Mouse (Mus musculus) kidney, embryonic 16.5 days (tissue): ENCODE data around the gene Nudt4. TPM values are rescaled to one million over a fixed set of nuclear protein-coding genes. Genes with fewer than 3 reads are reported as not detected.

Experiments used
- ATAC-seq: fragments of 200-750 bp; cut with Nextera tagmentation; 2 replicates; pipeline ENCODE4 v1.8.0; 2017; ENCODE audit warnings: moderate TSS enrichment; ENCODE audit not compliant: low FRiP score, low TSS enrichment
- H3K27ac ChIP-seq: fragments of 300-500 bp; sonication (generic); 2 replicates; pipeline ENCODE4 v1.5.1; 2014; ENCODE audit warnings: low read length
- H3K27me3 ChIP-seq: fragments of 300-500 bp; sonication (generic); 2 replicates; pipeline ENCODE4 v1.6.1; 2014; ENCODE audit warnings: low read length, control low read depth, mixed read lengths; ENCODE audit not compliant: insufficient read depth
- H3K36me3 ChIP-seq: fragments of 300-500 bp; sonication (generic); 2 replicates; pipeline ENCODE4 v1.6.1; 2014; ENCODE audit warnings: low read length, control low read depth, mixed read lengths; ENCODE audit not compliant: insufficient read depth
- H3K4me1 ChIP-seq: fragments of 300-500 bp; sonication (generic); 2 replicates; pipeline ENCODE4 v1.6.1; 2014; ENCODE audit warnings: low read length, control low read depth, mixed read lengths; ENCODE audit not compliant: insufficient read depth
- H3K4me2 ChIP-seq: fragments of 300-500 bp; sonication (generic); replicated peaks from 2 replicates; pipeline ENCODE4 v1.6.1; 2014; ENCODE audit warnings: low read depth, low read length
- H3K4me3 ChIP-seq: fragments of 300-500 bp; sonication (generic); 2 replicates; pipeline ENCODE4 v1.5.1; 2014; ENCODE audit warnings: mild to moderate bottlenecking, low read length
- H3K9ac ChIP-seq: fragments of 300-500 bp; sonication (generic); replicated peaks from 2 replicates; pipeline ENCODE4 v1.6.1; 2014; ENCODE audit warnings: low read length
- H3K9me3 ChIP-seq: fragments of 300-500 bp; sonication (generic); 2 replicates; pipeline ENCODE4 v1.6.1; 2016; ENCODE audit warnings: low read length, control low read depth
- WGBS: fragments of 180-500 bp; shearing (Covaris S2); extraction: QIAGEN DNeasy Blood & Tissue Kit; methylation state at CpG from one replicate; pipeline ENCODE4 v1.1.7; 2014; 5-methylcytosine and 5-hydroxymethylcytosine counted together
- polyA plus RNA-seq: library from polyadenylated mRNA; unstranded; fragments of >200 nt; fragmentation: Nextera tagmentation; extraction: Ambion mirVana; gene quantifications from 2 replicates; pipeline ENCODE4 v1.2.1, GENCODE M21; 2015

Gene Nudt4
- polyA plus RNA-seq, 1 experiment from 2014 or later = 132 TPM

DNA sequence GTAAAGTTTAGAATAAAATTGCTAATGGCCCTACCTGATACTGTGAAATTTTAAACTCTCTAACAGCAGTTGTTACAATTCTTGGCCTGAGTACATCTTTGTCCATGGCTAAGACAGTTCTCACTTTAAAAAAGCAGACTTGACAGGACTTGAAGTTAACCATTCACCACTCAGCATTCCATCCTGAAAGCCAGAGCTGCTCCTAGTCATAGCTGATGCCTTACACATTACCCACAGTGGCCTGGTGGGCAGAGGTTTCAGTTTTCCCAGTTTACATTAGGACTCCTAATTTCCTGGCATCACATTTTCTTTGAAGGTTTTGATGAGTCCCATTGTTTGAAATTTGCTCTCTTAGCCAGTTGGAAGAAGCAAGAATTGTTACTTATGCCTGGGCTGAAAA lies 19.9 kb downstream of the Nudt4 start:
- Histone ChIP-seq H3K4me1 (no peaks in the 10 kb centered on the region), H3K4me3 (no peak overlapping the region), H3K4me2 (no peak overlapping the region), H3K27ac (no peak overlapping the region), H3K9me3 (no peaks in the 10 kb centered on the region), H3K36me3 (peaks cover 36% of the 10 kb centered on the region), H3K9ac (no peak overlapping the region), H3K27me3 (no peaks in the 10 kb centered on the region)
- ATAC-seq = peak; percentile 57; the same call in 1 of the 2 replicates

DNA sequence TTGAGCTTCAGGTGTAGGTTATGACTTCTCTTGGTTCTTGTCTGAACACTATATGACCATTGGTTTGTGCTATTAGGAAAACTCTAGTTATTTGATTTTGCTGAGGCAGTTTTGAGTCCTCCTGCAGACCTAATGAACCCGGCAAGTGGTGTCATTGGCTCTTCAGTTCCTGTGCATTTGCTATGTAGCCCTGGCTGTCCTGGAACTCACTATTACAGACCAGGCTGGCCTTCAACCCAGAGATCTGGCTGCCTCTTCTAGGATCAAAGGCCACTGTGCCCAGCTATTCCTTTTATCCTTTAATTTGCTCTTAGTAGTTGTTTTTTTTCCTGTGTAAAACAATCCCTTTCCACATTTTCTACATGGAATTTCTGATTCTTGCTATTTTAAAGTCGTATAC lies 20.6 kb downstream of the Nudt4 start:
- Histone ChIP-seq H3K4me3 (no peak overlapping the region), H3K9me3 (no peaks in the 10 kb centered on the region), H3K27ac (no peak overlapping the region), H3K4me2 (no peak overlapping the region), H3K27me3 (no peaks in the 10 kb centered on the region), H3K36me3 (peaks cover 33% of the 10 kb centered on the region), H3K4me1 (no peaks in the 10 kb centered on the region), H3K9ac (no peak overlapping the region)
- 86% methylated on average over 2 of the region's 2 CpGs for WGBS
- ATAC-seq = no peak

DNA sequence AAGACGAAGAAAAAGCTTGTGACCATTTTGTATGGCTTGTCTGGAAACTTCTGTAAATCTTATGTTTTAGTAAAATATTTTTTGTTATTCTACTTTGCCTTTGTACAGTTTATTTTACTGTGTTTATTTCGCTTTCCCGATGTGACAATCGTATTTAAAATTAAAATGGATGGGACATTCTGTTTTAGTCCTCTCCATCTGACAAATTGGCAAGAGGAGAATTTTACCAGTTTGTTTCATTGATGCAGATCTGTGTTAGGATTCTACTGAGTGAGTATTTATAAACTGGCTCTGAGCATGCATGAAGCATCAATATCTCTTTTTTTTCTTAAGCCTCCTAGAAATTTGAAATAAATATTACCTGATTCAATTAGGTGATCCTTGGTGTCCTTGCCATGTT lies 21.0 kb downstream of the Nudt4 start:
- H3K27me3 ChIP-seq = no peaks in the 10 kb centered on the region
- WGBS = 89% methylated on average over 4 of the region's 4 CpGs
- H3K9ac ChIP-seq = no peak overlapping the region
- peaks cover 29% of the 10 kb centered on the region for H3K36me3 ChIP-seq
- no peaks in the 10 kb centered on the region for H3K4me1 ChIP-seq
- no peak for ATAC-seq
- no peaks in the 10 kb centered on the region for H3K9me3 ChIP-seq
- H3K4me3 ChIP-seq = no peak overlapping the region
- no peak overlapping the region for H3K27ac ChIP-seq
- no peak overlapping the region for H3K4me2 ChIP-seq

DNA sequence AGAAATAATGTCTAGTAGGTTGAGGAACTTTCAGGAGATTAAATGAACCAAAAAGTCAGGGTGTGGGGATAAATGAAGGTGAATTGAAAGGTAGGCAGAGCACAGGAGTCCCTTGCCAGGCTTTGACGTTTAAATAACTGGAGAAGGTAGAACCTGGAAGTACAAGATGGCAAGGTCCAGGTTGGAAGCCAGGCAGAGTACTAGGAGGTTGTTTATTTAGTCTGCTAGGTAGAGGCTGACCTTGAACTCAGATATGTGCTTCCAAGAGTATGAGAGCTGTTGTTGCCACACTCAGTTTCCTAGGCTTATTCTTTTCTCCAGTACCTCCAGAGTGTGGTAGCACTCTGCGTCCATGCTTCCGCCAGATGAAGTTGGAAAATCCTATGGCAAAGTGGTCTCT lies 24.1 kb downstream of the Nudt4 start:
- H3K9ac ChIP-seq = no peak overlapping the region
- WGBS = 82% methylated on average over 3 of the region's 3 CpGs
- H3K9me3 ChIP-seq = no peaks in the 10 kb centered on the region
- H3K27me3 ChIP-seq = no peaks in the 10 kb centered on the region
- no peak overlapping the region for H3K4me2 ChIP-seq
- no peaks in the 10 kb centered on the region for H3K4me1 ChIP-seq
- no peak overlapping the region for H3K4me3 ChIP-seq
- H3K36me3 ChIP-seq = peaks cover 12% of the 10 kb centered on the region
- no peak overlapping the region for H3K27ac ChIP-seq
- no peak for ATAC-seq

DNA sequence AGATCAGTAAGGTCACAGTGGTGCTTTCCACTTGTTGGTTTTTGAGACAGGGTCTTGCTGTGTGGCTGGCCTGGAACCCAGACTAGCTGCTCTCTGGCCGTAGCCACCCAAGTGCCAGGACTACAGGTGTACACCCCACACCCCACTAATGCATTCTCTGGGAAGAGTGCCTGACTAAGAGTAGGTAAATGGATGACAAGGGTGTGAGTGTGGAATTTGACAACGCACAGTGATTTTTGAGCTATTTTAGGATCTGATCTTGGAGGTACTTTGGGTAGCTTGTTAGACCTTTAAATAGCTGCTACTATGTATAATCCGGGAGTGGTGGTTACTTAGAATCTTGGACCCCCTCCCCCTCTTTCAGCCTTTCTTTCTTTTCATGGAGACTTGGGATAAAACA lies 24.7 kb downstream of the Nudt4 start:
- H3K4me3 ChIP-seq = no peak overlapping the region
- H3K9ac ChIP-seq = no peak overlapping the region
- peaks cover 9% of the 10 kb centered on the region for H3K36me3 ChIP-seq
- no peak overlapping the region for H3K4me2 ChIP-seq
- no peaks in the 10 kb centered on the region for H3K4me1 ChIP-seq
- H3K27me3 ChIP-seq = no peaks in the 10 kb centered on the region
- no peak for ATAC-seq
- no peak overlapping the region for H3K27ac ChIP-seq
- WGBS = 84% methylated on average over 3 of the region's 3 CpGs
- H3K9me3 ChIP-seq = no peaks in the 10 kb centered on the region

DNA sequence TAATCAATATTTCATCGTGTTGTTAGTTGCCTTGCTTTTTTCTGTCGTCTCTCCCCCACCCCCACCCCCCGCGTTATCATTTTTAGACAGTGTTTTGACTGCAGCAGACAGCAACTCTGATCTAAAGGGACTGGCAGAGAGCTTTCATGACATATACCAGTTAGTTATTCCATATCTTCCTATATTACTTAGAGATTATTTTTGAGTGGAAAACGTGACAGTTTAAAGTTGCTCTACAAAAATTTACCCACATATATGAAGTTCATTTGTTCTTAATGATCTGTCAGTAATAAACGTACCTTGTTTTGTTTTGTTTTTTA lies 27.8 kb downstream of the Nudt4 start:
- no peak overlapping the region for H3K4me2 ChIP-seq
- no peaks in the 10 kb centered on the region for H3K27me3 ChIP-seq
- H3K4me3 ChIP-seq = no peak overlapping the region
- H3K9me3 ChIP-seq = no peaks in the 10 kb centered on the region
- H3K4me1 ChIP-seq = peaks cover 6% of the 10 kb centered on the region; the same call in 1 of the 2 replicates
- 87% methylated on average over 6 of the region's 6 CpGs for WGBS
- H3K27ac ChIP-seq = no peak overlapping the region
- no peaks in the 10 kb centered on the region for H3K36me3 ChIP-seq
- no peak for ATAC-seq
- no peak overlapping the region for H3K9ac ChIP-seq

DNA sequence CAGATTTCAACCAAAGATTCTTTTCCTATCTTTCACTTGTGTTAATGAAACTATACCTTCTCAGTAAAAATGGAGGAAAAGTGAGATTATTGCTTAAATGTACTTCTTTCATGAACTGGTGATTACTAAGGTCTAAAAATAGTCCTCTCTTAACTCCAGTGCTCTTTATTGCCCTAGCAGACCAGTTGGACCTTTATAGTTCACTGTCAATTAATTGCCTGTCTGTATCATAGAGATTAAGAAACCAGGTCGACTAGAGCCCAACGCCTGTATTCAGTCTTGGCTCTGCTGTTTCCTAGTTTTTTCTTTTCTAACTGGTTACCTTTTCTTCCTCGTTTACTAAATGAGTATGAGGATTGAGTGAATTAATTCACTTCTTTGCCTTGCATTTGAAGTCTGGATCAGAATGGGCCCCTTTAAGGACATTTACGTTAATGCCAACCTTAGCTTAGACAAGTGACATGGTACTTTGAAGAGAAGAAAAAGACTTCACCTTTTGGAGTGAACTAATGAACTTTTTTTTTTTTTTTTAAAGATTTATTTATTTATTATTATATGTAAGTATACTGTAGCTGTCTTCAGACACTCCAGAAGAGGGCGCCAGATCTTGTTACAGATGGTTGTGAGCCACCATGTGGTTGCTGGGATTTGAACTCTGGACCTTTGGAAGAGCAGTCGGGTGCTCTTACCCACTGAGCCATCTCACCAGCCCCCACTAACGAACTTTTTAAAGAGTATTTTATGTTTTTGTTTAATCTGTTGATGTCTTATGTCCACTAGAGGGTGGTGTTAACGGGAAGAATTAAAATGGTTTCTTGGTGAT lies 28.3 kb downstream of the Nudt4 start:
- ATAC-seq = no peak

DNA sequence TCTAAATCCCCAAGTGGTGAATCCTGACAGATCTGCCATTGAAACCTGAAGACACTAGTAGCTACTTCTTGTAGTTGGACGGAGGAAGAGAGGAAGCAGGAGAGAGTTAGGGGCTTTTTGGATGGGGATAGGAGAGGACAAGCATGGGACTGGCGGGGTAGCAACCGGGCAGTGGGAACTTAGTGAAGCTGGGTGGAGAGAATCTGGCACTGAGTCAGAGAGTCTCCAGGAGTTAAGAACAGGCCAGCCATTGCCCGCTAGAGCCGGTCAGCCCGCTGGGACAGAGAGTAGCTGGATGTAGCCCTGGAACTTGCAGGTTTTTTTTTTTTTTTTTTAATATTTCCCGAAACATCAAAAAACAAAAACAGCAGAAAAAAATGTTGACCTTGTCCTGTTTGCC lies 30.6 kb downstream of the Nudt4 start:
- no peak for ATAC-seq
- Histone ChIP-seq H3K9me3 (no peaks in the 10 kb centered on the region), H3K4me2 (no peak overlapping the region), H3K27me3 (no peaks in the 10 kb centered on the region), H3K9ac (no peak overlapping the region), H3K4me1 (peaks cover 14% of the 10 kb centered on the region; the same call in 1 of the 2 replicates), H3K27ac (0 out of 2 replicates have a peak overlapping the region, but pooled peaks have one; percentile 34), H3K36me3 (no peaks in the 10 kb centered on the region), H3K4me3 (no peak overlapping the region)
- 74% methylated on average over 7 of the region's 7 CpGs for WGBS

More for the DNA sequence above, 28.3 kb downstream of the Nudt4 start:
- Histone ChIP-seq H3K36me3 (no peaks in the 10 kb centered on the region), H3K4me2 (no peak overlapping the region), H3K4me1 (peaks cover 6% of the 10 kb centered on the region; the same call in 1 of the 2 replicates), H3K27ac (no peak overlapping the region), H3K4me3 (no peak overlapping the region), H3K9ac (no peak overlapping the region), H3K9me3 (no peaks in the 10 kb centered on the region), H3K27me3 (no peaks in the 10 kb centered on the region)
- WGBS = 88% methylated on average over 8 of the region's 8 CpGs

DNA sequence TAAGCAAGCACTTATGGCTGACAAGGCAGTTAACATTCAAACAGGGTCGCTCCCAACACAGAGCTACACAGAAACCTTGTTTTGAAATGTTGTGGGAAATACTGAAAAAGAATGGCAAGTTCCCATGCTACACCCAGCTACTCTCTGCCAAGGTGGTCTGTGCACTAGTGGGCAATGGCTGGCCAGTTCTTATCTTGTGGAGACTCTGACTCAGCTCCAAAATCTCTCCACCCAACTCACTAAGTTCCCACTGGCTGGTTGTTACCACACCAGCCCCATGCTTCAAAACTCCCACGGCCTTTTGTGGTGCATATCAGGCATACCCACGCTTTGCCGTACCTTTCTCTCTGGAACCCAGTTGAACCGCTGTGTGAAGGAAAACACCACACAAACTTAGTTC lies 31.0 kb downstream of the Nudt4 start:
- 86% methylated on average over 5 of the region's 5 CpGs for WGBS
- Histone ChIP-seq H3K9ac (no peak overlapping the region), H3K27me3 (no peaks in the 10 kb centered on the region), H3K4me1 (peaks cover 16% of the 10 kb centered on the region; the same call in 1 of the 2 replicates), H3K36me3 (no peaks in the 10 kb centered on the region), H3K9me3 (no peaks in the 10 kb centered on the region), H3K4me2 (no peak overlapping the region), H3K27ac (0 out of 2 replicates have a peak overlapping the region, but pooled peaks have one; percentile 34), H3K4me3 (no peak overlapping the region)
- ATAC-seq = 0 out of 2 replicates have a peak, but pooled peaks have one; percentile 23

DNA sequence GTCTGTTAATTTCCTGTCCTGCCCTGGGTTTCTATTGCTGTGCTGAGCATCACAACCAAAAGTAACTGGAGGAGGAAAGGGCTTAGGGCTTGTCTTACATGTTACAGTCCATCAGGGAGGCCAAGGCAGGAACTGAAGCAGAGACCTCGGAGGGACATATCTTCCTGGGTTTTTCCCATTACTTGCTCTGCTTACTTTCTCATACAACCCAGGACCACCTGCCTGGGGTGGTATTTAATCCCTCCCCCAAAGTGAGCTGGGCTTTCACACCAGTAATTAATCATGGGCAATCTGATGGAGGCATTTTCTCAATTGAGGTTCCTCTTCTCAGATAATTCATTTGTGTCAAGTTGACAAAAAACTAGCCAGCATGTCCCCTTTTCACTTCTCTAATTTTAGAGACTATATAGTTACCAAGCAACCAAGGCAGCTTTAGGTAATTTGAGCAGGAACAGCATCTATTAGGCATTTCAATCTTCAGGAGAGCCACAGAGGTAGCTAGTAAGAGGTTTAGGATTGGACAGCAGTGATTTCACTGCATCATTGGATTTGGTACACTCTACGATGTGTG lies 33.3 kb downstream of the Nudt4 start:
- H3K36me3 ChIP-seq = no peaks in the 10 kb centered on the region
- H3K4me3 ChIP-seq = no peak overlapping the region
- no peak overlapping the region for H3K4me2 ChIP-seq
- ATAC-seq = no peak
- H3K27me3 ChIP-seq = no peaks in the 10 kb centered on the region
- H3K9me3 ChIP-seq = no peaks in the 10 kb centered on the region
- 52% methylated on average over 2 of the region's 2 CpGs for WGBS
- no peak overlapping the region for H3K9ac ChIP-seq
- H3K4me1 ChIP-seq = peaks cover 20% of the 10 kb centered on the region
- no peak overlapping the region for H3K27ac ChIP-seq
